Mouse (Mus musculus) hindlimb bud, embryonic 11.5 days (tissue): Measurements from ENCODE around the gene Milr1.
"Not testable (repeated sequence)": the region's sequence is repeated elsewhere in the genome, so short reads cannot be mapped to it uniquely, and the experiment has no call there.

ENCODE experiments used
- DNase-seq: peaks from one replicate; pipeline ENCODE4 v3.0.0-alpha.2; 2012; ENCODE audit warnings: low read depth, low spot score; ENCODE audit errors: extremely low spot score

Gene Milr1

GRCm38 (mm10) chr11:106729656-106730055 lies 21.4 kb upstream of the Milr1 start:
- no peak for DNase-seq

DNA sequence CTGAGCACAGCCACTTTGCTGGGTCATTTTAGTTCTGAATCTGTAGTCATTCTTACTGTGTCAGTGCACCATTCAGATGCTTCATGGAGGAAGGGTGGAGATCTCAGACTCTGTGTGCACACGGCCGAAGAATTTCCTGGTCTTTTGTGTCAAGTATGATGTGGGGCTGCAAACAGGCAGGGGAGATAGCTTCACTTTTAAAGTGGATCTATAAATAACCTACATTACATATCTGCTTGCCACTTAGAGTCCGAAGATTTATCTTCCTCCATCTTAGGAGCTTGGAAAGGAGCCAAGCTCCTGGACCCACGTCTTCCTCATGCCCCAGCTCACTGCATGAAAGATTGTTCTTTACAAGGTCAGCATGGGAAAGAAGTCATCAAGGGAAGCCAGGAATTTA lies 20.3 kb upstream of the Milr1 start:
- DNase-seq = no peak

- no peak for DNase-seq
Measured at GRCm38 (mm10) chr11:106736614-106737013, 14.4 kb upstream of the Milr1 start.

DNA sequence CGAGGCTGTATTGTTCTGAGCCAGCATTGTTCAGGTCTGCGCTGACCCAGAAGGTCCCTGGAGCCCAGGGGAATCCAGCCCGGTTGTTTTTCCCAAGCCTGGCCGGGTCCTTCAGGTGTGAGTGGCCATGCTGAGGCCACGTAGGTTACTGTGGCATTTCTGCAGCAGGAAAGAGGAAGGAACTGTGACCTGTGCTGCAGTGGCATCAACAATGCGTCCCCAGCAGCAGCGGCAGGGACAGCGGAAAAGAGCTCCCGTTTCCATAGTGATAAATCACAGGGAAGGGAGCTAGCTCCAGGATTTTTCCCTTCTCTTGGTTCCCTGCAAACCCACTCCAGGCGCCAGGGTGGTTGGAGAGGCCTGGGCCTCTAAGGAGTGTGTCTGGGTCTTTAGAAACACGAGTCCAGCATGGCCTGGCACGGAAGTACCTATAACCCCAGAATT lies 13.8 kb upstream of the Milr1 start:
- DNase-seq = no peak

- no peak for DNase-seq
Measured at GRCm38 (mm10) chr11:106739116-106739515, 11.9 kb upstream of the Milr1 start.

DNA sequence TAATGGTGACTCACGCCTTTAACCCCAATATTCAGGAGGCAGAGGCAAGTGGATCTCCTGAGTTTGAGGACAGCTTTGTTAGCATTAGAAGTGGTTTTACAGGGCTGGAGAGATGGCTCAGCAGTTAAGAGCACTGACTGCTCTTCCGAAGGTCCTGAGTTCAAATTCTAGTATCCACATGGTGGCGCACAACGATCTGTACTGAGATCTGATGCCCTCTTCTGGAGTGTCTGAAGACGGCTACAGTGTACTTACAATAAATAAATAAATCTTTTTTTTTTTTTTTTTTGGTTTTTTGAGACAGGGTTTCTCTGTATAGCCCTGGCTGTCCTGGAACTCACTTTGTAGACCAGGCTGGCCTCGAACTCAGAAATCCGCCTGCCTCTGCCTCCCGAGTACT lies 10.3 kb upstream of the Milr1 start:
- not testable (repeated sequence) for DNase-seq

DNA sequence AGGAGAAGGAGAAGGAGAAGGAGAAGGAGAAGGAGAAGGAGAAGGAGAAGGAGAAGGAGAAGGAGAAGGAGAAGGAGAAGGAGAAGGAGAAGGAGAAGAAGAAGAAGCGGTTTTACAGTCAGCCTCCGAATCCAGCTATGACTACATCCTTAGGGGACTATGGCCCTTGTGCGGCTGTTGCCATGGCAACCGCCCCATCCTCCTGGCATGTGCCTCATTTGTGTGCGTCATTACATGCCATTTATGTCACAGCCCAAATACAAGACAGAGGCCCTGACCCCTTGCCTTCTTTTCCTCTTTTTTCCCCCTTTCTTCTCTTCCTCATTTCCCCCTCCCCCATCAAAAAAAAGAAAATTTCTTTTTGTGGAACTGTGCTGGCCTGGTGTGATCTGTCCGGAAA lies 9.8 kb upstream of the Milr1 start:
- DNase-seq = no peak

DNA sequence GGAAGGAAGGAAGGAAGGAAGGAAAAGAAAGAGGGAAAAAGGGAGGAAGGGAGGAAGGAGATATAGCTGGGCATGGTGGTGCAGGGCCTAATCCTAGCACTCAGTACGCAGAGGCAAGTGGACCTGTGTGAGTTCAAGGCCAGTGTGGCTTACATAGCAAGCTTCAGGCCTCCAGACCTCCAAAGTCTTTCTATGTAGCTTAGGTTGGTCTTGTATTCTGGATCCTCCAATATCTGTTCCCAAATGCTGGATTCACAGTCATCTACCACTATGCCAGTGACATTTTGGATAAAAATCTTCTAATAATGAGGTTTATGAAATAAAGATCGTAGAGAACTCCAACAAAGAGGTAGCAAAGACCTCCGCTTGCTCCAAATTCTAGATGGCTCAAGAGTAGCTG lies 9.2 kb upstream of the Milr1 start:
- no peak for DNase-seq

- no peak for DNase-seq
Measured at GRCm38 (mm10) chr11:106742388-106742841, 8.6 kb upstream of the Milr1 start.

GRCm38 (mm10) chr11:106744949-106745348 lies 6.1 kb upstream of the Milr1 start:
- DNase-seq = no peak

- DNase-seq = not testable (repeated sequence)
Measured at GRCm38 (mm10) chr11:106749557-106750120, 1.4 kb upstream of the Milr1 start.

DNA sequence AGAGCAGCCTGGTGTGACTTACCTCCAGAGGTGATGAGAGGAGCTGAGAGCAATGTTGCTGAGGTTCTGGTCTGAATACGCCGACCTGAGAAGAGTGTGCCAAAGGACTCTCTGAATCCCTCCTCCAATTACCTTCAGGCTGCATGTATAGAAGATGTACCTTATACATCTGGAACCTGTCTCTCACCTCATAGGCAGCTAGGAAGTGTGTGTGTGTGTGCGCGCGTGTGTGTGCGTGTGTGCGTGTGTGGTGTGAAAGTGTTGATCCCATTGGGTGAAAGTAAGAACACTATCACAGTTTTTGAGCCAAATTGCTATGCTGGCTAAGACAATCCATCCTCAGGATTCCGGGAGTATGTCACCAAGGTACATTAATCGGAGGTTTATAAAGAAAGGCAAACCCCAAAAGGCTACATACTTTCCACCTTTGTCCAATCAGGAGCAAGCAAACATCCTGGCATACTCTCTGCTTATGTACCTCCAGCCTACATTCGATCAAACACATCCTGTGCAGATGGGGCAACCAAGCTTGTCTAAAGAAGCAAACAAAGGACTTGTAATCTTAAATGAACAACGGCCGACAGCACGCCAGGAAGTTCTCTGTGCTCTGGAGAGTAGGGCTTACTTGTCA lies 790 bp upstream of the Milr1 start, which contains the start of gene Pecam1:
Pecam1 (minus strand) TSS at position 508 of the 631 bp plus-strand sequence.
- DNase-seq = no peak

DNA sequence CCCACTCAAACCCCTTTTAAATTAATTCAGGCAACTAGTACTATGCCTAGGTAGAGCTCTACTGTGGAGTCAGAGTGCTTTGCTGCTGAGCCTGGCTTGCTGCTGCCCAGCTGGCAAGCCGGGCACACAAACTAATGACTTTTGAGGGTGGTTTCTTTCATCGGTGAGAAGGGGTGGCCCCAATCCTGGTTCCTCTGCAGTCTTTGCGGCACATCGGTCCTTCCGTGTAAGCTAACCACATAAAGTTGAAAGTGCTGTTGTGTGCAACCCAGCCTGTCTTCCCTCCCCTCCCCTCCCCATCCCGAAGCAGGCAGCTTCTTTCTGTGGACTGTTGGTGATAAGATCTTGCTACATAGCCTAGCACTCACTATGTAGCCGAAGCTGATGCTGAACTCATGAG lies 1.1 kb downstream of the Milr1 start:
- no peak for DNase-seq

DNA sequence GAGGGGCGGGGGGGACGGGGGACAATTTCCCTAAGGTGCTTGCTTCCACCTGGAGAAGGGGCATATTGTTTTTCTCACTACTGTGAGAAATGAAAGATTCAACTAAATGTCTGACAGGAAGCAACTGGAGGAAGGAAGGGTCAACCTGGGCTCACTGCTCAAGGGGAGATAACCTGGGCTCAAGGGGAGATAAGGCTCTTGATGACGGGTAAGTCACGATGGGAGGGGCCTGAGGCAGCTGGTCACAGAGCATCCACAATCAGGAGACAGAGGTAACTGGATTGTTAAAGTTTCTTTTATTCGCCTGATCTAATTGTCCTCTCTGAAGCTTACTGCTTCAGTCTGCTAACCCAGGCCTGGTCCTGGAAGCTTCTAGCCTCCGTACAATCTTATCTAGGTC lies 2.3 kb downstream of the Milr1 start:
- DNase-seq = no peak

GRCm38 (mm10) chr11:106755583-106755982 lies 4.6 kb downstream of the Milr1 start:
- no peak for DNase-seq

GRCm38 (mm10) chr11:106759028-106759427 lies 8.0 kb downstream of the Milr1 start:
- no peak for DNase-seq

DNA sequence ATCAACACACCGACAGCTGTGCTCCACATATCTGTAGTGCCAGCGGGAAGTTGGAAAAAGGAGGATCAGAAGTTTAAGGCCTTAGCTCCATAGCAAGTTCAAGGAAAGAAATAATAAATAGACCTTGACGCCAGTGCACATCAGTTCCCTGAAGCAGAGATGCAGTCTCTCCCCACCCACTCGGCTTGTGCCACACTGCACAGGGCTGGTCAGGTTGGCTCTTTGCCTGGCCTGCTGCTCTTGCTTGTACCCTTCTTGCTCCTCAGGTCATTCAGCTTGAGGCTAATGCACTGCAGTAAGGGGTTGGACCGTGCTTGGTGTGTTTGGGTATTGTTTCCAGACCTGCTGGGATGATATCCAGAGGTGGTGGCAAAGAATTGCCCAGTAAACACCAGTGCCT lies 9.5 kb downstream of the Milr1 start:
- DNase-seq = no peak

- DNase-seq = no peak
Measured at GRCm38 (mm10) chr11:106762139-106762799, 11.2 kb downstream of the Milr1 start.

GRCm38 (mm10) chr11:106762800-106763185 lies 11.8 kb downstream of the Milr1 start:
- DNase-seq = no peak

GRCm38 (mm10) chr11:106766611-106767162 lies 15.7 kb downstream of the Milr1 start:
- DNase-seq = no peak

DNA sequence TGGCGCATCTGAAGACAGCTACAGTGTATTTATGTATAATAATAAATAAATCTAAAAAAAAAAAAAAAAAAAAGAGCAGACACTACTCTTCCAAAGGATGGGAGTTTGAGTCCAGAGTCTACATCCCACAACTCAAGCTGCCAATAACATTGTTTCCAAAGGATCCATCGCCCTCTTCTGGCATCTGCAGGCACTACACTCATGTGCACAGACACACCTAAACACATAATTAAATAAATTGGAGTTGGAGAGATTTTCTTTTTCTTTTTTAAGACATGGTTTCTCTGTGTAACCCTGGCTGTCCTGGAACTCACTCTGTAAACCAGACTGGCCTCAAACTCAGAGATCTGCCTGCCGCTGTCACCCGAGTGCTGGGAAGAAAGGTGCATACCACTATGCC lies 16.5 kb downstream of the Milr1 start:
- DNase-seq = no peak
